Mouse (Mus musculus) hindbrain, embryonic 16.5 days (tissue): Measurements from ENCODE around the gene Entpd1. TPM values are rescaled to one million over a fixed set of nuclear protein-coding genes. Genes with fewer than 3 reads are reported as not detected.

Experiments used
- ATAC-seq: fragments of 200-750 bp; cut with Nextera tagmentation; 2 replicates; pipeline ENCODE4 v1.8.0; 2017; ENCODE audit warnings: moderate TSS enrichment, moderate library complexity
- H3K27ac ChIP-seq: fragments of 300-500 bp; sonication (generic); 2 replicates; pipeline ENCODE4 v1.5.1; 2014; ENCODE audit warnings: low read depth, mild to moderate bottlenecking, control low read depth, low read length, moderate library complexity
- H3K27me3 ChIP-seq: fragments of 300-500 bp; sonication (generic); replicated peaks from 2 replicates; pipeline ENCODE4 v1.6.1; 2014; ENCODE audit warnings: low read length; ENCODE audit not compliant: control insufficient read depth, insufficient read depth
- H3K36me3 ChIP-seq: fragments of 300-500 bp; sonication (generic); 2 replicates; pipeline ENCODE4 v1.6.1; 2014; ENCODE audit warnings: mild to moderate bottlenecking, low read length, moderate library complexity, mixed read lengths; ENCODE audit not compliant: control insufficient read depth, insufficient read depth
- H3K4me1 ChIP-seq: fragments of 300-500 bp; sonication (generic); 2 replicates; pipeline ENCODE4 v1.6.1; 2014; ENCODE audit warnings: low read depth, low read length; ENCODE audit not compliant: control insufficient read depth, insufficient read depth
- H3K4me2 ChIP-seq: fragments of 300-500 bp; sonication (generic); 2 replicates; pipeline ENCODE4 v1.6.1; 2014; ENCODE audit warnings: mild to moderate bottlenecking, low read length, control low read depth, moderate library complexity
- H3K4me3 ChIP-seq: fragments of 300-500 bp; sonication (generic); 2 replicates; pipeline ENCODE4 v1.5.1; 2014; ENCODE audit warnings: mild to moderate bottlenecking, low read length, control low read depth, moderate library complexity
- H3K9ac ChIP-seq: fragments of 300-500 bp; sonication (generic); 2 replicates; pipeline ENCODE4 v1.6.1; 2014; ENCODE audit warnings: low read depth, mild to moderate bottlenecking, control low read depth, low read length, moderate library complexity
- H3K9me3 ChIP-seq: fragments of 300-500 bp; sonication (generic); 2 replicates; pipeline ENCODE4 v1.6.1; 2014; ENCODE audit warnings: mild to moderate bottlenecking, low read length, moderate library complexity; ENCODE audit not compliant: control insufficient read depth
- WGBS: fragments of 180-500 bp; shearing (Covaris S2); extraction: QIAGEN DNeasy Blood & Tissue Kit; methylation state at CpG from one replicate; pipeline ENCODE4 v1.1.7; 2014; 5-methylcytosine and 5-hydroxymethylcytosine counted together
- polyA plus RNA-seq: library from polyadenylated mRNA; unstranded; fragments of >200 nt; fragmentation: Nextera tagmentation; extraction: Ambion mirVana; gene quantifications from 2 replicates; pipeline ENCODE4 v1.2.1, GENCODE M21; 2015

The Entpd1 gene
- polyA plus RNA-seq, 1 experiment from 2014 or later, result 8.1 TPM

GRCm38 (mm10) chr19:40650090-40650489 lies 37.9 kb downstream of the Entpd1 start:
- no peak for ATAC-seq
- no peaks in the 10 kb centered on the region for H3K4me1 ChIP-seq
- 82% methylated on average over 5 of the region's 5 CpGs for WGBS
- H3K36me3 ChIP-seq, result no peaks in the 10 kb centered on the region
- H3K9ac ChIP-seq, result no peak overlapping the region
- no peak overlapping the region for H3K4me2 ChIP-seq
- no peaks in the 10 kb centered on the region for H3K9me3 ChIP-seq
- H3K4me3 ChIP-seq, result no peak overlapping the region
- H3K27me3 ChIP-seq, result no peaks in the 10 kb centered on the region
- no peak overlapping the region for H3K27ac ChIP-seq

- ATAC-seq, result no peak
- no peak overlapping the region for H3K27ac ChIP-seq
- no peaks in the 10 kb centered on the region for H3K9me3 ChIP-seq
- H3K9ac ChIP-seq, result no peak overlapping the region
- WGBS, result 91% methylated on average over 5 of the region's 5 CpGs
- H3K4me2 ChIP-seq, result no peak overlapping the region
- no peak overlapping the region for H3K4me3 ChIP-seq
- H3K27me3 ChIP-seq, result no peaks in the 10 kb centered on the region
- H3K4me1 ChIP-seq, result peaks cover 13% of the 10 kb centered on the region
- H3K36me3 ChIP-seq, result no peaks in the 10 kb centered on the region
These were observed 44.0 kb downstream of the Entpd1 start for GRCm38 (mm10) chr19:40656207-40656606.

- H3K27ac ChIP-seq, result no peak overlapping the region
- H3K4me3 ChIP-seq, result no peak overlapping the region
- 72% methylated on average over 6 of the region's 6 CpGs for WGBS
- no peaks in the 10 kb centered on the region for H3K36me3 ChIP-seq
- no peak overlapping the region for H3K9ac ChIP-seq
- no peak for ATAC-seq
- H3K4me1 ChIP-seq, result peaks cover 13% of the 10 kb centered on the region
- H3K27me3 ChIP-seq, result no peaks in the 10 kb centered on the region
- H3K9me3 ChIP-seq, result no peaks in the 10 kb centered on the region
- no peak overlapping the region for H3K4me2 ChIP-seq
These were observed 46.1 kb downstream of the Entpd1 start for GRCm38 (mm10) chr19:40658281-40658680.

GRCm38 (mm10) chr19:40658935-40659334 lies 46.8 kb downstream of the Entpd1 start:
- WGBS, result 48% methylated on average over 5 of the region's 5 CpGs
- Histone ChIP-seq H3K4me1 (peaks cover 13% of the 10 kb centered on the region), H3K9ac (no peak overlapping the region), H3K36me3 (no peaks in the 10 kb centered on the region), H3K4me2 (no peak overlapping the region; the same call in 1 of the 2 replicates), H3K27me3 (no peaks in the 10 kb centered on the region), H3K4me3 (no peak overlapping the region), H3K9me3 (no peaks in the 10 kb centered on the region), H3K27ac (no peak overlapping the region)
- no peak for ATAC-seq

- 1% methylated on average over 16 of the region's 16 CpGs for WGBS
- ATAC-seq, result peak; percentile 80
- H3K36me3 ChIP-seq, result no peaks in the 10 kb centered on the region
- H3K4me1 ChIP-seq, result peaks cover 13% of the 10 kb centered on the region
- H3K27me3 ChIP-seq, result no peaks in the 10 kb centered on the region
- H3K4me3 ChIP-seq, result peak overlapping the region; percentile 40
- peak overlapping the region; percentile 73 for H3K4me2 ChIP-seq
- peak overlapping the region; percentile 75 for H3K27ac ChIP-seq
- H3K9me3 ChIP-seq, result no peaks in the 10 kb centered on the region
- peak overlapping the region; percentile 45 for H3K9ac ChIP-seq
These were observed 47.7 kb downstream of the Entpd1 start for GRCm38 (mm10) chr19:40659651-40660478.

- Histone ChIP-seq H3K9me3 (no peaks in the 10 kb centered on the region), H3K9ac (peak overlapping the region; percentile 45), H3K4me2 (peak overlapping the region; percentile 73), H3K36me3 (no peaks in the 10 kb centered on the region), H3K4me1 (peaks cover 13% of the 10 kb centered on the region), H3K4me3 (peak overlapping the region; percentile 40), H3K27ac (peak overlapping the region; percentile 75), H3K27me3 (no peaks in the 10 kb centered on the region)
- 7% methylated on average over 9 of the region's 9 CpGs for WGBS
- peak; percentile 55; the same call in 1 of the 2 replicates for ATAC-seq
These were observed 48.3 kb downstream of the Entpd1 start for GRCm38 (mm10) chr19:40660510-40660909.

- Histone ChIP-seq H3K27me3 (no peaks in the 10 kb centered on the region), H3K4me3 (peak overlapping the region; percentile 40), H3K9ac (no peak overlapping the region), H3K4me2 (peak overlapping the region; percentile 73), H3K9me3 (no peaks in the 10 kb centered on the region), H3K27ac (no peak overlapping the region), H3K36me3 (no peaks in the 10 kb centered on the region), H3K4me1 (peaks cover 13% of the 10 kb centered on the region)
- WGBS, result 84% methylated on average over 2 of the region's 2 CpGs
- no peak for ATAC-seq
These were observed 48.9 kb downstream of the Entpd1 start for GRCm38 (mm10) chr19:40661108-40661507.

GRCm38 (mm10) chr19:40661874-40662273 lies 49.7 kb downstream of the Entpd1 start:
- Histone ChIP-seq H3K4me2 (no peak overlapping the region), H3K36me3 (no peaks in the 10 kb centered on the region), H3K27ac (no peak overlapping the region), H3K4me3 (no peak overlapping the region), H3K27me3 (no peaks in the 10 kb centered on the region), H3K9me3 (no peaks in the 10 kb centered on the region), H3K4me1 (peaks cover 13% of the 10 kb centered on the region), H3K9ac (no peak overlapping the region)
- WGBS, result 86% methylated on average over 6 of the region's 6 CpGs
- no peak for ATAC-seq

GRCm38 (mm10) chr19:40662727-40663126 lies 50.6 kb downstream of the Entpd1 start:
- Histone ChIP-seq H3K36me3 (no peaks in the 10 kb centered on the region), H3K9me3 (no peaks in the 10 kb centered on the region), H3K27ac (no peak overlapping the region), H3K9ac (no peak overlapping the region), H3K27me3 (no peaks in the 10 kb centered on the region), H3K4me3 (no peak overlapping the region), H3K4me2 (no peak overlapping the region), H3K4me1 (peaks cover 13% of the 10 kb centered on the region)
- ATAC-seq, result no peak
- WGBS, result 64% methylated on average over 2 of the region's 2 CpGs
